Mouse (Mus musculus) intestine, postnatal 0 days (tissue): ENCODE data around the gene Gm21992. TPM values are rescaled to one million over a fixed set of nuclear protein-coding genes. Genes with fewer than 3 reads are reported as not detected.
"Not testable (repeated sequence)": the region's sequence is repeated elsewhere in the genome, so short reads cannot be mapped to it uniquely, and the experiment has no call there.

Source experiments
- ATAC-seq: fragments of 200-750 bp; cut with Nextera tagmentation; 2 replicates; pipeline ENCODE4 v1.8.0; 2017; ENCODE audit warnings: mild to moderate bottlenecking, moderate TSS enrichment, moderate library complexity
- H3K27ac ChIP-seq: fragments of 300-500 bp; sonication (generic); 2 replicates; pipeline ENCODE4 v1.5.1; 2014; ENCODE audit warnings: mild to moderate bottlenecking, low read depth, low read length, moderate library complexity
- H3K27me3 ChIP-seq: fragments of 300-500 bp; sonication (generic); replicated peaks from 2 replicates; pipeline ENCODE4 v1.6.1; 2014; ENCODE audit warnings: low read length, mixed read lengths; ENCODE audit not compliant: control insufficient read depth, insufficient read depth
- H3K36me3 ChIP-seq: fragments of 300-500 bp; sonication (generic); 2 replicates; pipeline ENCODE4 v1.6.1; 2014; ENCODE audit warnings: mild to moderate bottlenecking, moderate library complexity; ENCODE audit not compliant: control insufficient read depth, insufficient read depth
- H3K4me1 ChIP-seq: fragments of 300-500 bp; sonication (generic); replicated peaks from 2 replicates; pipeline ENCODE4 v1.6.1; 2014; ENCODE audit warnings: antibody characterized with exemption, low read length, mixed read lengths; ENCODE audit not compliant: control insufficient read depth, insufficient read depth
- H3K4me2 ChIP-seq: fragments of 300-500 bp; sonication (generic); replicated peaks from 2 replicates; pipeline ENCODE4 v1.6.1; 2014; ENCODE audit warnings: low read depth, mild to moderate bottlenecking, moderate library complexity
- H3K4me3 ChIP-seq: fragments of 300-500 bp; sonication (generic); 2 replicates; pipeline ENCODE4 v1.5.1; 2014; ENCODE audit warnings: low read depth, low read length
- H3K9ac ChIP-seq: fragments of 300-500 bp; sonication (generic); 2 replicates; pipeline ENCODE4 v1.6.1; 2014; ENCODE audit warnings: mild to moderate bottlenecking, low read depth, low read length
- H3K9me3 ChIP-seq: fragments of 300-500 bp; sonication (generic); 2 replicates; pipeline ENCODE4 v1.6.1; 2016; ENCODE audit warnings: mixed run types; ENCODE audit not compliant: control insufficient read depth
- CTCF ChIP-seq: sonication (generic); IDR thresholded peaks from 2 replicates; pipeline ENCODE4 v1.5.1; 2016; ENCODE audit warnings: low read depth, mild to moderate bottlenecking, control low read depth, antibody characterized with exemption, moderate library complexity
- WGBS: fragments of 180-500 bp; shearing (Covaris S2); extraction: QIAGEN DNeasy Blood & Tissue Kit; methylation state at CpG from one replicate; pipeline ENCODE4 v1.1.7; 2014; 5-methylcytosine and 5-hydroxymethylcytosine counted together
- polyA plus RNA-seq: library from polyadenylated mRNA; unstranded; fragments of >200 nt; fragmentation: Nextera tagmentation; extraction: Ambion mirVana; gene quantifications from 2 replicates; pipeline ENCODE4 v1.2.1, GENCODE M21; 2015

Gene Gm21992
- polyA plus RNA-seq, 1 experiment from 2014 or later: 19.5 TPM

DNA sequence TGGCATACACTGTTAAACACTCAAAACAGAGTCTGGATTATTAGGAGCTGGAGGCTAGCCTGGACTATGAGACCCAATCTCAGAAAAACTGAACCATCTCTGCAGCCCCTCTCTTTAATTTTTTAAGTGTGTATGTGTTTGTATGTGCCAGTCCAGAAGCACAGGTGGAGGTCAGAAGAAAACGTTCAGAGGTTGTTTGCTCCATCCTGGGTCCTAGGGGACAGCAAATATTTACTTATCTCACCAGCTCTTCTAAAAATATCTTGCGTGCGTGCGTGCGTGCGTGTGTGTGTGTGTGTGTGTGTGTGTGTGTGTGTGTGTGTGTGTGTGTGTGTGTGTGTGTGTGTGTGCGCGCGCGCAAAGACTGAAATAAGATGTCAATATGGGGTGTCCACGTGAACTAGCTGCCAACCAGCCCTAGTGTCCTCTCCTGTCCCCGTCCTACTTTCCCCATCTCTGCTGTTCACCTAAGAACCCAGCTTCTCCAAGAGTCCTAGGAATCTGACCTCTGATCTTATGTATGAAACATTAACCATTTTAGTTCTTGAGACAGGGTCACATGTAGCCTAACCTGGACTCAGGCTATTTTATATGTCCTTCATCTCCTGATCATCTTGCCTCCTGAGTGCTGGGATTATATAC, 43.8 kb downstream of the Gm21992 start:
- TF ChIP-seq CTCF: no peak
- ATAC-seq: no peak
- peaks cover 43% of the 10 kb centered on the region for H3K36me3 ChIP-seq

DNA sequence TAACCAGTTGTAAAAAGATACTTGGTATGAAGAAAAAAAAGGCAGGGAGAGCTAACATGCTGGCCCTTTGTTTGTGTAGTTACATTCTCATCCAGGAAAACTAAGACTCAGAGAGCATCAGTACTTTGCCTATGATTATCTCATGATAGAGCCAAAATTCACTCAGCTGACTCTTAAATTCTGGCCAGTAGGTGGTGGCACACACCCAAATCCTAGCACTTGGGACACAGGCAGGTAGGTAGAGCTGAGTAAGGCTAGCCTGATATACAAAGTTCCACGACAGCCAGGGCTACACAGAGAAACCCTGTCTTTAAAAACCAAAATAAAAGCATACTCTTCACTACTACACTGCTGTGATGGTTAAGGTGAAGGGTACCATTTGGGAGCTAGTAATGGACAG, 48.5 kb downstream of the Gm21992 start:
- H3K9ac ChIP-seq: no peak overlapping the region
- H3K9me3 ChIP-seq: no peaks in the 10 kb centered on the region
- ATAC-seq: no peak
- no peak overlapping the region for H3K27ac ChIP-seq
- H3K4me1 ChIP-seq: no peaks in the 10 kb centered on the region
- no peaks in the 10 kb centered on the region for H3K27me3 ChIP-seq
- no peak overlapping the region for H3K4me2 ChIP-seq
- 0 out of 2 replicates have a peak, but pooled peaks have one; percentile 36 for TF ChIP-seq CTCF
- peaks cover 32% of the 10 kb centered on the region for H3K36me3 ChIP-seq
- WGBS: 69% methylated on average over 1 of the region's 1 CpGs
- H3K4me3 ChIP-seq: no peak overlapping the region

More for the DNA sequence above, 43.8 kb downstream of the Gm21992 start:
- no peak overlapping the region for H3K9ac ChIP-seq
- no peaks in the 10 kb centered on the region for H3K9me3 ChIP-seq
- no peak overlapping the region for H3K27ac ChIP-seq
- no peak overlapping the region for H3K4me3 ChIP-seq
- no peaks in the 10 kb centered on the region for H3K4me1 ChIP-seq
- H3K4me2 ChIP-seq: no peak overlapping the region
- 55% methylated on average over 8 of the region's 12 CpGs for WGBS
- H3K27me3 ChIP-seq: no peaks in the 10 kb centered on the region

- not testable (repeated sequence) for H3K4me3 ChIP-seq, H3K27ac ChIP-seq, ATAC-seq, H3K9me3 ChIP-seq, H3K4me1 ChIP-seq, H3K27me3 ChIP-seq, H3K9ac ChIP-seq, H3K4me2 ChIP-seq
- peaks cover 21% of the 10 kb centered on the region for H3K36me3 ChIP-seq
- 86% methylated on average over 8 of the region's 8 CpGs for WGBS
Observed at GRCm38 (mm10) chr19:4760544-4760943, 50.9 kb downstream of the Gm21992 start.

DNA sequence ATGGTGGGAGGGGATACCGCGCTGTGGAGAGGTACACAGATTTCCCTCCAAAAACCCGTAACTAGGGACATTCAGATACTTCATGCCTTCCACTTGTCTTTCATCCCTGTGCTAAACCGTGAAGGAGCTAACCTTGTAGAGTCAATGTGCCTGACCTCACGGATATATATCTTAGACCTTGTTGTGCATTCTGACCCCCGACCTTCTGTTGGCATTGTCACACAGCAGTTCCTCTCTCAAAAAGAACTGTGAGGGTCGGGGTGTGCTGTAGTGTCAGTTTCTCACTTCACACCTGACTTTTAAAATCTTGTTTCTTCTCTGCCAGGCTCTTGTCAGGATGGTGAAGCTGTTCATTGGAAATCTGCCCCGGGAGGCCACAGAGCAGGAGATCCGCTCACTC, 54.5 kb downstream of the Gm21992 start:
- Histone ChIP-seq H3K27me3 (no peaks in the 10 kb centered on the region), H3K4me1 (no peaks in the 10 kb centered on the region; the same call in 1 of the 2 replicates), H3K4me2 (peak overlapping the region; percentile 75), H3K36me3 (peaks cover 2% of the 10 kb centered on the region; the same call in 1 of the 2 replicates), H3K9me3 (no peaks in the 10 kb centered on the region), H3K27ac (peak overlapping the region; percentile 72), H3K4me3 (peak overlapping the region; percentile 72), H3K9ac (peak overlapping the region; percentile 62)
- 2% methylated on average over 9 of the region's 9 CpGs for WGBS
- ATAC-seq: no peak
- TF ChIP-seq CTCF: no peak

DNA sequence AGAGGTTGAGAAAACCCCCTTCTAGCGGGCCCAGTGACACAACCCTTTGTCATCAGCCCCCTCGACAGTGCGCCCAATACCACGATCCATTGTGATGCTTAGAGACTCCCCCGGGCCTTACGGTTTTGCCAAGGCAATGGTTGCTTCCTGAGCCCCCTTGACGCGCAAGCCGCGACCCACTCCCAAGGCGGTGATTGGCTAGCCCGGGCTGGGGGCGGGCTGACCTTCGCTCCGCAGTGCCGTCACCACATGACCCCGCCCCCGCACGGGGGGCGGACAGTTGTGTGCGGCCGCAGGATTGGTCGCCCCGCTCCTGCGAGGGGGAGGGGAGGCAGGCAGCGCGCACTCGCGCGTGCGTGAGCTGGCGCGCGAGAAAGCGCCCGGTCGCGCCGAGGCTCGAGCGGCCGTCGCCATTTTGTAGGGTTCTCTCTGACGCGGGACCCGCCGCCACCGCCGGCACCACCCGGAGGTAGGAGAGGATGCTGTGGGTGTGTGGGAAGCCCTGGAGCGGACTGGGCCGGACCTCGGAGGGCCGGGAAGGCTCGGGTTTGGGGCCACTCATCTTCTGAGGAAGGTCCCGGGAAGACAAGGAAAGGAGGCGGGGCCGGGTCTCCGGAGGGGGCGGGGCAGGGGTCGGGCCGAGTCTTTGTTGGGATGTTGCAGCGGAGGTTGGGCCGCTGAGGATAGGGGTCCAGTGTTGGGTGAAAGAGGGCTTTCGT, 55.1 kb downstream of the Gm21992 start, which contains the start of gene Rbm4b:
Gene Rbm4b, plus strand, starts transcription at position 305 of the 719 bp plus-strand sequence.
- no peak for TF ChIP-seq CTCF
- Histone ChIP-seq H3K27me3 (no peaks in the 10 kb centered on the region), H3K27ac (peak within 1 kb of the TSS; percentile 72), H3K4me2 (peak within 1 kb of the TSS; percentile 75), H3K9me3 (no peaks in the 10 kb centered on the region), H3K4me3 (peak within 1 kb of the TSS; percentile 72), H3K9ac (peak within 1 kb of the TSS; percentile 62), H3K36me3 (no peaks in the 10 kb centered on the region), H3K4me1 (no peaks in the 10 kb centered on the region; the same call in 1 of the 2 replicates)
- peak; percentile 94 for ATAC-seq
- 1% methylated on average over 63 of the region's 65 CpGs for WGBS

DNA sequence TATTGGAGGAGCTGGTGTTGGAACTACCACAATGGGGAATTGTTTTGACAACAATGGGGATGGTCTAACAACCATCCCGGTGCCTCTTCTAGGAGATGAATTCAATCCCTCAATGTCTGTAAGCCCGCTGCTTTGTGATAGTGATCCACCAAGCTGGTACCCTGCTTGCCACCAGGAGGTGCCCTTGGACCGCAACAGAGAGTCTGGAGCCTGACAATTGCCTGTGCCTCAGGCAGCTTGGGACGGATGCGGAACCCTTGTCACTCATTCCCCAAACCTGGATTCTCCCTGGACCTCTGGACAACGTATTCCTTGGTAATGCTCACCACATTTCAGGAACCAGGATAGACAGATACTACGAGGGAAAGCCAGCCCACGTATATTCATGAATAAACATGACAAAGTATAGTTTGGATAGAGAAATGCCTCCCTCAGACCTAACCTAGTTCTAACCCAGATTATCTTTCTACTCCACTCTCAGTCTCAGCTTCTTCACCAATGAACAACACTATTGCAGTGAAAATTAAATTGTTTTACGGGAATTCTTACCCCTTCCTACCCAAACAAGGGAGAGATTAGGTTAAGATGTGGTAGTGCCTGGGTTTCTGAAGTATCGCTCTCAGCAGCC, 55.7 kb downstream of the Gm21992 start:
- no peaks in the 10 kb centered on the region for H3K36me3 ChIP-seq
- no peaks in the 10 kb centered on the region for H3K9me3 ChIP-seq
- peak overlapping the region; percentile 75 for H3K4me2 ChIP-seq
- H3K4me1 ChIP-seq: no peaks in the 10 kb centered on the region; the same call in 1 of the 2 replicates
- no peaks in the 10 kb centered on the region for H3K27me3 ChIP-seq
- WGBS: 0% methylated on average over 10 of the region's 10 CpGs
- peak; percentile 98 for TF ChIP-seq CTCF
- peak overlapping the region; percentile 72 for H3K4me3 ChIP-seq
- H3K27ac ChIP-seq: peak overlapping the region; percentile 72
- peak; percentile 66 for ATAC-seq
- peak overlapping the region; percentile 62; the same call in 1 of the 2 replicates for H3K9ac ChIP-seq
